Mouse (Mus musculus) telencephalon, adult 2 months (tissue): Measurements from ENCODE around the gene Olfr1028.

Experiments
- DNase-seq: peaks from one replicate; pipeline ENCODE4 v3.0.0-alpha.2; 2011; ENCODE audit warnings: low read depth, low spot score

Olfr1028 gene

GRCm38 (mm10) chr2:85950137-85950536, at the start of gene Olfr1028:
TSS of gene Olfr1028 (plus strand) at chr2:85950437.
- DNase-seq = no peak

- no peak for DNase-seq
Observed at GRCm38 (mm10) chr2:85904952-85905351, 45.3 kb upstream of the Olfr1028 start, which contains the start of gene Olfr1024. TSS of gene Olfr1024 (minus strand) at chr2:85905052.

- no peak for DNase-seq
Observed at GRCm38 (mm10) chr2:85913197-85913596, 37.0 kb upstream of the Olfr1028 start.

GRCm38 (mm10) chr2:85914893-85915292, 35.3 kb upstream of the Olfr1028 start, which contains the start of gene Olfr1025-ps1:
TSS of gene Olfr1025-ps1 (plus strand) at chr2:85915193.
- no peak for DNase-seq

- no peak for DNase-seq
Observed at GRCm38 (mm10) chr2:85921258-85921657, 29.0 kb upstream of the Olfr1028 start, which contains the start of gene Olfr1026. TSS of gene Olfr1026 (plus strand) at chr2:85921558.

- DNase-seq = no peak
Observed at GRCm38 (mm10) chr2:85973595-85973994, 23.4 kb downstream of the Olfr1028 start, which contains the start of gene Olfr1029. TSS of gene Olfr1029 (plus strand) at chr2:85973895.

- no peak for DNase-seq
Observed at GRCm38 (mm10) chr2:85978976-85979375, 28.7 kb downstream of the Olfr1028 start, which contains the start of gene Olfr1030. TSS of gene Olfr1030 (plus strand) at chr2:85979276.

GRCm38 (mm10) chr2:85990004-85990403, 39.8 kb downstream of the Olfr1028 start, which contains the start of gene Olfr1031:
TSS of gene Olfr1031 (plus strand) at chr2:85990304.
- DNase-seq = no peak
